Mouse (Mus musculus) CH12.LX (cell line): ENCODE data around the gene Klhl10. TPM values are rescaled to one million over a fixed set of nuclear protein-coding genes. Genes with fewer than 3 reads are reported as not detected.
A peak's percentile ranks its signal among the peaks of the same experiment; 100 is the strongest.

Source experiments
- DNase-seq: peaks from one replicate; pipeline ENCODE4 v3.0.0-alpha.2; 2013; ENCODE audit errors: extremely low read depth
- H3K27ac ChIP-seq: 2 replicates; pipeline ENCODE4 v1.5.1; 2012; ENCODE audit warnings: low read depth, mild to moderate bottlenecking, control low read depth, moderate library complexity; ENCODE audit not compliant: insufficient read depth
- H3K27me3 ChIP-seq: replicated peaks from 2 replicates; pipeline ENCODE3; 2012; ENCODE audit warnings: inconsistent platforms
- H3K36me3 ChIP-seq, 2 experiments: replicated peaks in 1 of 2; 2 replicates each; pipeline versions ENCODE3 to v1.6.1; 2012; ENCODE audit warnings: inconsistent platforms in 1 of 2, low read length in 1 of 2, mild to moderate bottlenecking in 1 of 2, mixed read lengths in 1 of 2, moderate library complexity in 1 of 2; ENCODE audit not compliant: control insufficient read depth in 1 of 2, insufficient read depth in 1 of 2
- H3K4me1 ChIP-seq, 2 experiments: 2 replicates each; pipeline ENCODE4 v1.6.1; 2012; ENCODE audit warnings: inconsistent platforms in 1 of 2, moderate library complexity in 1 of 2; ENCODE audit not compliant: insufficient read depth in 2 of 2, control insufficient read depth in 1 of 2
- H3K4me2 ChIP-seq: 2 replicates; pipeline ENCODE4 v1.6.1; 2012; ENCODE audit warnings: low read depth, mild to moderate bottlenecking, control low read depth; ENCODE audit not compliant: poor library complexity, insufficient read depth, severe bottlenecking
- H3K4me3 ChIP-seq, 3 experiments: fragments of 150-350 bp in 1 of 3; sonication (generic) in 1 of 3; replicated peaks in 1 of 3; 2 replicates each; pipeline versions ENCODE3 to v1.5.1; 2011 to 2012; ENCODE audit warnings: low read depth in 2 of 3, low read length in 2 of 3, mild to moderate bottlenecking in 2 of 3, moderate library complexity in 2 of 3, control low read depth in 1 of 3, improper control_type of control experiment in 1 of 3, inconsistent platforms in 1 of 3, mixed read lengths in 1 of 3; ENCODE audit not compliant: poor library complexity in 1 of 3
- H3K79me2 ChIP-seq: replicated peaks from 2 replicates; pipeline ENCODE4 v1.6.1; 2012; ENCODE audit warnings: mild to moderate bottlenecking, moderate library complexity; ENCODE audit not compliant: control insufficient read depth, poor library complexity, insufficient read depth, severe bottlenecking; ENCODE audit errors: extremely low read depth
- H3K9ac ChIP-seq: 2 replicates; pipeline ENCODE4 v1.6.1; 2012; ENCODE audit warnings: low read depth, mild to moderate bottlenecking, control low read depth, moderate library complexity; ENCODE audit not compliant: insufficient read depth
- H3K9me3 ChIP-seq: replicated peaks from 2 replicates; pipeline ENCODE3; 2012; ENCODE audit warnings: low read length, inconsistent platforms, mixed read lengths
- BHLHE40 ChIP-seq: IDR thresholded peaks from 2 replicates; pipeline ENCODE4 v1.6.1; 2011; ENCODE audit warnings: mild to moderate bottlenecking, low read depth, low read length, improper control_type of control experiment
- CHD1 ChIP-seq: IDR thresholded peaks from 2 replicates; pipeline ENCODE4 v1.6.1; 2012; ENCODE audit warnings: low read depth, low read length, improper control_type of control experiment, inconsistent platforms
- CHD2 ChIP-seq: IDR thresholded peaks from 2 replicates; pipeline ENCODE4 v1.6.1; 2011; ENCODE audit warnings: low read length, improper control_type of control experiment
- E2F4 ChIP-seq: IDR thresholded peaks from 2 replicates; pipeline ENCODE4 v1.6.1; 2011; ENCODE audit warnings: low read depth, low read length, improper control_type of control experiment; ENCODE audit not compliant: insufficient replicate concordance
- GABPA ChIP-seq: IDR thresholded peaks from 2 replicates; pipeline ENCODE4 v1.6.1; 2012; ENCODE audit warnings: low read depth, low read length, improper control_type of control experiment, inconsistent platforms; ENCODE audit not compliant: insufficient replicate concordance
- IRF4 ChIP-seq: IDR thresholded peaks from 2 replicates; pipeline ENCODE4 v1.6.1; 2014; ENCODE audit warnings: low read depth, mild to moderate bottlenecking, inconsistent platforms, low read length, improper control_type of control experiment
- JUN ChIP-seq: IDR thresholded peaks from 2 replicates; pipeline ENCODE4 v1.6.1; 2011; ENCODE audit warnings: low read depth, mild to moderate bottlenecking, low read length, improper control_type of control experiment, moderate library complexity; ENCODE audit not compliant: insufficient read depth
- NELFE ChIP-seq: IDR thresholded peaks from 2 replicates; pipeline ENCODE4 v1.6.1; 2011; ENCODE audit warnings: low read depth, low read length, improper control_type of control experiment
- POLR2A ChIP-seq: IDR thresholded peaks from 2 replicates; pipeline ENCODE4 v1.6.1; 2011; ENCODE audit warnings: low read depth, mild to moderate bottlenecking, improper control_type of control experiment, low read length
- RAD21 ChIP-seq: IDR thresholded peaks from 2 replicates; pipeline ENCODE4 v1.6.1; 2011; ENCODE audit warnings: low read depth, mild to moderate bottlenecking, low read length, improper control_type of control experiment, moderate library complexity
- RCOR1 ChIP-seq: conservative IDR thresholded peaks from 2 replicates; pipeline ENCODE4 v1.6.1; 2012; ENCODE audit warnings: low read depth, mild to moderate bottlenecking, inconsistent platforms, low read length, improper control_type of control experiment
- SIN3A ChIP-seq: IDR thresholded peaks from 2 replicates; pipeline ENCODE4 v1.6.1; 2012; ENCODE audit warnings: low read length, improper control_type of control experiment, inconsistent platforms
- TBP ChIP-seq: conservative IDR thresholded peaks from 2 replicates; pipeline ENCODE4 v1.6.1; 2011; ENCODE audit warnings: low read depth, low read length, improper control_type of control experiment
- UBTF ChIP-seq: IDR thresholded peaks from 2 replicates; pipeline ENCODE4 v1.6.1; 2012; ENCODE audit warnings: low read depth, mild to moderate bottlenecking, inconsistent platforms, low read length, improper control_type of control experiment, moderate library complexity
- USF1 ChIP-seq: IDR thresholded peaks from 2 replicates; pipeline ENCODE4 v1.6.1; 2014; ENCODE audit warnings: low read depth, mild to moderate bottlenecking, inconsistent platforms, low read length, improper control_type of control experiment
- USF2 ChIP-seq: conservative IDR thresholded peaks from 2 replicates; pipeline ENCODE4 v1.6.1; 2011; ENCODE audit warnings: low read depth, low read length, improper control_type of control experiment
- ZC3H11A ChIP-seq: IDR thresholded peaks from 2 replicates; pipeline ENCODE4 v1.6.1; 2012; ENCODE audit warnings: low read depth, mild to moderate bottlenecking, inconsistent platforms, low read length, improper control_type of control experiment
- ZMIZ1 ChIP-seq: IDR thresholded peaks from 2 replicates; pipeline ENCODE4 v1.6.1; 2012; ENCODE audit warnings: low read depth, mild to moderate bottlenecking, inconsistent platforms, low read length, improper control_type of control experiment
- ZNF384 ChIP-seq: IDR thresholded peaks from 2 replicates; pipeline ENCODE4 v1.6.1; 2012; ENCODE audit warnings: low read depth, low read length, improper control_type of control experiment, inconsistent platforms
- dilution Hi-C: fragments of 300-500 bp; cut with MboI; formaldehyde crosslinking; loops from 2 replicates; pipeline ENCODE4 v1.14.3; 2020; ENCODE audit warnings: low sequenced_read_pairs; ENCODE audit not compliant: extremely low pct_unique_long_range_greater_than_20kb, extremely low pct_ligation_motif_present
- in situ Hi-C: fragments of 300-500 bp; cut with MboI; formaldehyde crosslinking; loops from 3 replicates; pipeline ENCODE4 v1.14.3; 2019; ENCODE audit warnings: low sequenced_read_pairs, low pct_ligation_motif_present, low pct_unique_long_range_greater_than_20kb, mixed read lengths
- polyA plus RNA-seq: library from polyadenylated mRNA; unstranded; fragments of >175 nt; gene quantifications from 2 replicates; pipeline ENCODE4 v1.2.1, GENCODE M21; 2012; ENCODE audit warnings: low read depth; ENCODE audit not compliant: insufficient read length
- total RNA-seq, 2 experiments: library from RNA; depleted of rRNA; stranded (reverse); fragments of 300-350 nt in 1 of 2; fragments of >200 nt in 1 of 2; gene quantifications; 2 replicates each; pipeline ENCODE4 v1.2.3; 2012 to 2014

The Klhl10 gene
- total and polyA plus RNA-seq, 3 experiments, result 0.30 to 1.1 (median 0.48) TPM

DNA sequence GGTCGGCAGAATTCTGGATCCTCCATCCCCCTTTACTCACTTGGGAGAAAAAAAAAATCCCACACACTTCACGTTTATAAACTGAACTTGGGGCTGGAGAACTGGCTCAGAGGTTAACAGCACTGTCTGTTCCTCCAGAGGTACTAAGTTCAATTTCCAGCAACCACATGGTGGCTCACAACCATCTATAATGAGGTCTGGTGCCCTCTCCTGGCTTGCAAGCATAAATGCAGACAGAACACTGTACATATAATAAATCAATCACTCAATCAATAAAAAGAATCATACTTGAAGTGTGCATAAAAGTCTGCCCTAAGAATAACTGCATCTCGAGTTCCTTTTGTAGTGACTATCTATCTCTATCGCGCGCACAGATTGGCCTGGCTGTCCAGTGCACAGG, 49.2 kb downstream of the Klhl10 start (continued):
- TF ChIP-seq ZC3H11A (no peak), NELFE (peak; percentile 50; the same call in 1 of the 2 replicates), GABPA (no peak), TBP (no peak), SIN3A (no peak), UBTF (no peak), ZNF384 (no peak), POLR2A (no peak), JUN (no peak)

DNA sequence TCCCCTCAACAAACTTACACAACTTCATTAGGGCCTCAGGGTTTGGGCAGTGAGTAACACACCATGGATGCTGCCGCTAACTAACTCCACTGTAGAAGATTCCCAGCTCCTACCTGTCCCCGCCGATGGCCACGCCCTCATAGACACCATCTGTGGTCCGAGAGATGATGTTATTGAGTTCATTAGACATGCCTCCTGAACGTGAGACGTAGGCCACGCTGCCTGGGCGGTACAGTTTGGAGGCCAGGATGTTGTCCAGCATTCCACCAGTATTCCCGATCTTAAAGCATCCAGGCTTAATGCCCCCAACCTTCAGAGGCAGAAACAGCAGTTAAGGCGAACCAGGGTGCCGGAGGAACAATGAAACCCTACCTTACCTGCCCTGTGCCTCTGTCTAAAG, 52.1 kb downstream of the Klhl10 start:
- Histone ChIP-seq H3K4me3 (no peak overlapping the region), H3K9ac (no peak overlapping the region), H3K9me3 (no peaks in the 10 kb centered on the region), H3K79me2 (no peaks in the 10 kb centered on the region; the same call in 1 of the 2 replicates), H3K27ac (no peak overlapping the region), H3K36me3 (peaks cover 87 to 96% of the 10 kb centered on the region in 2 experiments), H3K27me3 (no peaks in the 10 kb centered on the region), H3K4me1 (no peaks in the 10 kb centered on the region), H3K4me2 (no peak overlapping the region)
- dilution Hi-C loops (no loop called here), in situ Hi-C loops (no loop called here)
- no peak for DNase-seq
- no peak for TF ChIP-seq ZMIZ1
- no peak for TF ChIP-seq USF2
- TF ChIP-seq GABPA, result no peak

DNA sequence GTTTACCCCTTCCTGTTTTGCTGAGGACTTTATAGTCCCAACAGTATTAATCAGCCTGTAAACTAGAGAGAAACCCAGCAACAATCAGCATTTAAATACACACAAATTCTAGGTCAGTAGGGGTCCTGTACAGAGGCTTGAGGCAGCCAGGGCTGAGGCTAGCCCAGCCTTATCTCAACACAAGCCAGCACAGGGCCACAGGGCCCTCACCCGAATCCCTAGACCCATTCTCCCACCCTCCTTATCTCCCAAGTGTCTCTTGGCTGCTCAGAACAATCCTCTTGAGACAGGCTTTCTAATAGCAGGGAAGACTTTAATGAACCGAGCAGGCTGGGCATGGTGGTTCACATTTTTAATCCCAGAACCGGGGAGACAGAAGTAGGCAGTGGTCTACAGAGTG, 58.5 kb downstream of the Klhl10 start:
- dilution Hi-C loops, result no loop called here
- in situ Hi-C loops, result no loop called here
- Histone ChIP-seq H3K4me2 (no peak overlapping the region), H3K4me3 (no peak overlapping the region), H3K9me3 (no peaks in the 10 kb centered on the region), H3K9ac (no peak overlapping the region), H3K4me1 (peaks cover 0 to 6% of the 10 kb centered on the region in 2 experiments; a peak in 2 of 4 replicates), H3K27me3 (no peaks in the 10 kb centered on the region), H3K79me2 (no peaks in the 10 kb centered on the region), H3K27ac (no peak overlapping the region), H3K36me3 (peaks cover 86 to 99% of the 10 kb centered on the region in 2 experiments)
- TF ChIP-seq RCOR1 (no peak), CHD1 (no peak), CHD2 (no peak), NELFE (no peak), POLR2A (no peak), USF1 (no peak), BHLHE40 (no peak), IRF4 (no peak), E2F4 (no peak), SIN3A (no peak), RAD21 (no peak)
- DNase-seq, result no peak
